Mouse (Mus musculus) kidney, adult 2 months (tissue): ENCODE measurements around the gene Cep164.

Source experiments
- CTCF ChIP-seq: fragments of 200-500 bp; conservative IDR thresholded peaks from 2 replicates; pipeline ENCODE4 v1.5.1; 2011; ENCODE audit warnings: low read depth, mild to moderate bottlenecking, control low read depth, low read length, moderate library complexity, mixed read lengths; ENCODE audit not compliant: insufficient read depth, insufficient read length
- POLR2A ChIP-seq: fragments of 200-500 bp; IDR thresholded peaks from one replicate; pipeline ENCODE4 v1.6.1; 2011; ENCODE audit warnings: low read depth, low read length, control low read depth

GRCm38 (mm10) chr9:45798467-45799164 is 29.9 kb downstream of the Cep164 start:
- TF ChIP-seq POLR2A = no peak
- no peak; the same call in 1 of the 2 replicates for TF ChIP-seq CTCF
